Mouse (Mus musculus) embryonic fibroblast, embryonic 13.5 days (primary cell): ENCODE measurements around the gene Eif1.

ENCODE experiments used
- CTCF ChIP-seq: IDR thresholded peaks from 2 replicates; pipeline ENCODE4 v1.5.1; 2011; ENCODE audit warnings: mild to moderate bottlenecking, control low read depth, low read length, moderate library complexity, borderline replicate concordance; ENCODE audit not compliant: insufficient read depth
- POLR2A ChIP-seq: IDR thresholded peaks from 2 replicates; pipeline ENCODE4 v1.6.1; 2011; ENCODE audit warnings: low read depth, mild to moderate bottlenecking, control low read depth, low read length, moderate library complexity

DNA sequence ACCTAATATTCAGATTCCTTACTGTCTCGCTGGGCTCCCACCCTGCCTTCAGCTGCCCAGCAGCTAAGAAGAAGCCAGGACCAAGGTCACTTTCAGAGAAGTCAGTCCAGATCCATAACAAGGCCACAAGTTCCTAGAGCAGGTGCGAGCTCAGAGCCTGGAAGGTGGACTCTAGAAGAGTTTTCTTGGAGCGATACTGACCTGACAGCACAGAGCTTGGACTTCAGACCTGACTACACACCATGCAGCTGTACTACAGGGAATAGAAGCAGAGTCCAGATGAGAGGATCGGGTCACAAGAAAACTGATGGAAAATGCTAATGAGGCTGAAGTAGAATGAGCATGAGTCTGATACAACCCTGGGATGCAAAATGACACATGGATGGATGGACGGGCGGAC, 6.3 kb upstream of the Eif1 start:
- no peak for TF ChIP-seq CTCF
- no peak for TF ChIP-seq POLR2A
